Mouse (Mus musculus) heart, embryonic 14.5 days (tissue): ENCODE data around the gene Rpa3. TPM values are rescaled to one million over a fixed set of nuclear protein-coding genes. Genes with fewer than 3 reads are reported as not detected.

Experiments used
- polyA plus RNA-seq: library from polyadenylated mRNA; unstranded; fragments of >200 nt; fragmentation: Nextera tagmentation; extraction: Ambion mirVana; gene quantifications from 2 replicates; pipeline ENCODE4 v1.2.1, GENCODE M21; 2014

Rpa3 gene
- polyA plus RNA-seq, 1 experiment from 2014 or later = 109 TPM

Other genes with a start within 250 kb of the Rpa3 start
- gene Col28a1, start 66.6 kb downstream of the Rpa3 start, polyA plus RNA-seq = 0.04 and 0.15 TPM in 2 replicates
- 16.9 and 17.3 TPM in 2 replicates for gene Mios, start 50.0 kb downstream of the Rpa3 start, polyA plus RNA-seq
- 21.4 and 26.3 TPM in 2 replicates for gene Umad1, start 115 bp upstream of the Rpa3 start, polyA plus RNA-seq
- 4.2 and 7.3 TPM in 2 replicates for gene Gm45062, start 277 bp upstream of the Rpa3 start, polyA plus RNA-seq